8 mouse cellular contexts compared by ENCODE assay signal in the genomic region with DNA sequence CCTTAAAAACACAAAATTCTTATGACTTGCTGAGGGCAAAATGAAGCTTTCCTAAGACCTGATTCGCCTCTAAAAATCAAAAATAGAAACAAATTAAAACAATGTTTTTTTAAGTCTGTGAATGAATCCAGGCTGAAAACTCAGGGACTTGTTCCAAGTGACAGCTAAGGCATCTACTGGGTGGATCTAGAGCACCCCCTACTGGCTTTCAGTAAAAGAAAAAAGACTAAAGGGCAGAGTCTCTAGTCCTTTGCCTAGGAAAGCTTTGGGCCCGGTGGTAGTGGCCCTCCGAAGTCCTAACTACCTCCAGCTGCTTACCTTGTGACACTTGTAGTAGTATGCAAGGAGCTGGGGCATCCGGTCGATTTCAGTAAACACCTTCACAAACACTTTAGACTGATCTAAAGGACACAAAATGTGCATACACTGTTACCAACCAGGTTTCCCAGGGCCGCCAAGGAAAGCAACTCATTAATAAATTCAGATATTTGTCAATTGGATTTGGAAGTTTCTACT. TPM values are rescaled to one million over a fixed set of nuclear protein-coding genes. Genes with fewer than 3 reads are reported as not detected.
A peak's percentile ranks its signal among the peaks of the same experiment; 100 is the strongest.
DNase-seq lines count a peak whose midpoint lies in the region.

No protein-coding gene starts in this region.

- intact Hi-C loops in gastrocnemius, postnatal 14 days (cut with DNase I; ENCODE audit: low total_unique reads) = loop anchor here (5.0 to 10.0 kb wide), 2 partner anchors 69 to 232 kb away; a partner anchor contains a TSS

- DNase-seq in gastrocnemius, adult 18-20 months (ENCODE audit: low spot score) = peak; percentile 48
- no peak for DNase-seq in gastrocnemius, postnatal 14 days
- DNase-seq in urinary bladder, postnatal 14 days (ENCODE audit: low spot score) = peak; percentile 52
- DNase-seq in urinary bladder, adult 2 months (ENCODE audit: low spot score) = no peak
- peak; percentile 54 for DNase-seq in embryo, embryonic 11 days
- DNase-seq in layer of hippocampus, adult 9-11 months = peak; percentile 44
- peak; percentile 65 to 67 for DNase-seq in right cerebral cortex, postnatal 10 days (ENCODE audit: low spot score in 2 of 2)
- no peak for DNase-seq in ovary, postnatal 10 days (ENCODE audit: low spot score)

RNA-seq across cellular contexts. Expression of a gene that starts 17.6 kb away (rescaled TPM):
- 10 to 100 TPM; 11.6 TPM for total RNA-seq in gastrocnemius, adult 18-20 months (2021)
- 1 to 10 TPM; 8.9 to 9.3 TPM for total RNA-seq in gastrocnemius, postnatal 14 days (2021)
- 21.8 and 23.7 TPM in 2 replicates for polyA plus RNA-seq in urinary bladder, adult 2 months (2012; rRNA removed)

RNA-seq across cellular contexts. Expression of a gene that starts 57.1 kb away (rescaled TPM):
- total RNA-seq in gastrocnemius, adult 18-20 months (2021) = 10 to 100 TPM; 11.8 to 14.8 TPM
- total RNA-seq in gastrocnemius, postnatal 14 days (2021) = 10 to 100 TPM; 15.6 to 19.2 TPM
- polyA plus RNA-seq in urinary bladder, adult 2 months (2012; rRNA removed) = 62.1 and 62.7 TPM in 2 replicates

Comparison
In these comparisons a context has a peak if more than half of its experiments do, and no peak if none do; other contexts are left out.
1. DNase-seq: peak in gastrocnemius, adult 18-20 months (single experiment), urinary bladder, postnatal 14 days (single experiment), embryo, embryonic 11 days (single experiment), layer of hippocampus, adult 9-11 months (single experiment) and right cerebral cortex, postnatal 10 days (2 of 2); none in gastrocnemius, postnatal 14 days (single experiment), urinary bladder, adult 2 months (single experiment) and ovary, postnatal 10 days (single experiment).